Mouse (Mus musculus) frontal cortex, postnatal 10 days (tissue): ENCODE measurements around the gene Renbp.

Experiments
- DNase-seq, 2 experiments: peaks; one replicate each; pipeline ENCODE4 v3.0.0; 2022; ENCODE audit warnings: low spot score in 2 of 2, mixed read lengths in 1 of 2

The Renbp gene

DNA sequence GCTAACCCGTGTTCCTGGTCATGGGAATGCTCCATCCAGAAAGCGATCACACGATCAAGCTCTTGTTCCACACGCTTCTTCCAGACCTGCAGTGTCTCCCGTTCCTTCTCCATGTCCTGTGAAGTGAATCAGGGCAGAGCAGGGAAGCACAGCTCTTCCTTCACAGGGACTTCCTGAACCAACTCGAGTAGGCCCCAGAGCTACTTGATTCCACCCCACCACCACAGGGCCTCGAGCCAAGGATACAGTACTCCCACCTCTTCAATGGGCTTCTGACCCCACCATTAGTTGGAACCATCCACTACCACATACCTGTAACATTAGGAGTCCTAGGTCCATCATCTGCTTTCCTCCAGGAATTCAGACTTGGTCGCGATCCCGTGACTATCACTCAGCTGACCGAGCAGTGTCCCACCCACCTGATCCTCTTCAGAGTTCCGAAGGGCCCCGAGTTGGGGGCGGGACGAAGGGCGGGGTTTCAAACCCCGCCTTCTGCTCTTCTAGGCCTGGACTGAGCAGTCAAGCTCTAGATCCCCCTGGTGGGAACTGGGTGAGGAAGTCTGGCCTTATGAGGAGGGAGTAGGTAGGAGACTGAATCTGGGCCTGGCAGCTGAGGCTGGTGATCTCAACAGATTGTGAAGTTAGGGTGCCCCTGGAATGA lies at the start of gene Renbp:
Gene Renbp, minus strand, starts transcription at position 449 of the 661 bp plus-strand sequence.
- peak; percentile 31 to 33 for DNase-seq

DNA sequence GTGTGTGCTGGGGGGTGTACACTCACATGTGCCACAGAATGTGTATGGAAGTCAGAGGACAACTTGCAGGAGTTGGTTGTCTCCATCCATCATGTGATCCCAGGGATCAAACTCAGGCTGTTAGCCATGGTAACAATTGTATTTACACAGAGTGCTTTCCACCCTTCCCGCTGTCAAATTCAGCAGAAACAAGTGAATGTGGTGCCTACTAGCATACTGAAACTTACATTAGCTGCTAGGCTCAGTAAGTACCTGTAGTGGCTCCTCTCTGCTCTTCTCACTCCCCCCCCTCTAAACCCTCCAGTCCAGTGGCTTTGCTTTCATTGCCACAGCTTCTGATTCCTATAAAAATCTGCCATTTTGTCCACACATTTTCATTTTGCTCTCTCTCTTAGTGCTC lies 47.1 kb upstream of the Renbp start:
- no peak for DNase-seq

GRCm38 (mm10) chrX:73976283-73976682 lies 45.6 kb upstream of the Renbp start:
- DNase-seq = no peak

DNA sequence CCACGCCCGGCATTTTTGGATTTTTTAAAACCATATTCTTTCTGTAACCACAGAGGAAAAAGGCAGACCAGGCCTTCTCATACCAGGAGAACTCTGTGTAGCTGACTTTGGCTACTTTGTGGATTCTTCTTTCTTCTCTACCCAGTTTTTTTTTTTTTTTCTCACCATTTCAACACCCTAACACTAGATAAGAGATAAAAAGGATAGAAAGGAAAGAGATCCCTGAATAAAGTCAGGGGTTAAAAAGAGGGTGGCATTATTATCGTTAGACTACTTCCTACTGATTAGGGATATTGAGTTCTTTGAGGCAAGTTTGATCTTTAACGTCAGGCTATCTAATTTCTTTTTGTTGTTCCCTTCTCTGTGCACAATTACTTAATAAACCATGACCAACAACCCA lies 42.1 kb upstream of the Renbp start:
- no peak for DNase-seq

- DNase-seq = no peak
Observed at GRCm38 (mm10) chrX:73970781-73971180, 40.1 kb upstream of the Renbp start.

GRCm38 (mm10) chrX:73969729-73970128 lies 39.1 kb upstream of the Renbp start:
- DNase-seq = no peak

GRCm38 (mm10) chrX:73969167-73969566 lies 38.5 kb upstream of the Renbp start:
- no peak for DNase-seq

GRCm38 (mm10) chrX:73967177-73968075 lies 36.8 kb upstream of the Renbp start:
- DNase-seq = peak; percentile 83 to 87

GRCm38 (mm10) chrX:73966248-73967176 lies 35.9 kb upstream of the Renbp start, which contains the start of gene Hcfc1:
Hcfc1 (minus strand) TSS chrX:73966357.
- peak; percentile 82 to 84 for DNase-seq

- peak; percentile 59 to 68 for DNase-seq
Observed at GRCm38 (mm10) chrX:73965307-73965706, 34.7 kb upstream of the Renbp start.

DNA sequence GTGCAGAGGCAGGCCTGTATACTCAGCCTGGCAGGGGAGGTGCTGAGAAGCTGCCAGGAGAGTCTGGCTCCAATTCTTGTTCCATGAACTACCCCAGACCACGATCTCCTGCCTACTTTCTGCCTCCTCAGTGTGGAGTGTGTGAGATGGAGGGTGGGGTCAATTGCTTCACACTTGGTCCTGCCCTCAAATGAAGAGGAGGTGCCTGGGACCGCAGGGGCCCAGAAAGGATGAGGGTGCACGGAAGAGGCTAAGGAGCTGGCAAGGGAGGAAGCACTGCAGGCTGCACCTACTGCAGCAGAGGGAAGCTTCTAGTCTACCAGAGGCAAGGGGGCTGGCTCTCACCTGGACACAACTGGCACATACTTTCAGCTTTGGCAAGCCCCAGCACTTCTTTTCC lies 33.7 kb upstream of the Renbp start:
- DNase-seq = no peak

GRCm38 (mm10) chrX:73954988-73955387 lies 24.3 kb upstream of the Renbp start:
- DNase-seq = no peak

GRCm38 (mm10) chrX:73952603-73953002 lies 22.0 kb upstream of the Renbp start:
- no peak for DNase-seq

DNA sequence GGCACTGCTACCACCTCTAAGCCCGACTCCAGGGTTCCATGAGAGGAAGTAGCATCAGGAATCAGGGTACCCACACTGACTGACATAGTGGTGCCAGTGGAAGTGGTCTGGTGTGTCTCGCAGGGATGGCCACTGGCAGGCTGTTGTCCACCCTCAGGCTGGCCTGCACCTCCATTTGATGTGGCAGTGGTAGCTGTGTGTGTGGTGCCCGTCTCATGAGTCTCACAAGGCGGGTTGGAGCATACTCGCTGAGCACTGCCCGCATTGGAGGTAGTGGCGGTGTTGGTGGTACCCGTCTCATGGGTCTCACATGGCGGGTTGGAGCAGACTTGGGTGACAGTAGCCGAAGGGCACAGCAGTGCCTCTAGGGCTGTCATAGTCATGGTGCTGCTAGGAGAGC lies 18.7 kb upstream of the Renbp start:
- DNase-seq = no peak

GRCm38 (mm10) chrX:73948647-73949046 lies 18.0 kb upstream of the Renbp start:
- DNase-seq = no peak

GRCm38 (mm10) chrX:73946896-73947295 lies 16.2 kb upstream of the Renbp start:
- DNase-seq = no peak

DNA sequence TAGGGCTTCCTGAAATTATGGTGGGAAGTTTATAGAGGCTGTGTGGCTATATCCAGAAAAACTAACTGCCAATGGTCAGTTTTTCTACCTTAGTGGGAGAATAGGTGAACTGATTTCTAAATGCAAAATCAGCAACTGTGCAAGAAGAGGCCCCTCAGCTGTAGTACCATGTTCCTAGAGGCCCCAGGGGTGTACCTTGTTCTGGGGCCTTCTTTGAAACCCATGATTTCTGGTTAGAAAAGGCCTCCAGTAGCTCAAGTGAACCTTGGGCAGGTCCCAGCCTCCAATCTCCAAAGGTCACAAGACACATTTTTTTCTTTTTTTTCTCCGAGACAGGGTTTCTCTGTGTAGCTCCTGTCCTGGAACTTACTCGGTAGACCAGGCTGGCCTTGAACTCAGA lies 11.6 kb upstream of the Renbp start:
- DNase-seq = no peak

GRCm38 (mm10) chrX:73941860-73942259 lies 11.2 kb upstream of the Renbp start:
- DNase-seq = no peak

DNA sequence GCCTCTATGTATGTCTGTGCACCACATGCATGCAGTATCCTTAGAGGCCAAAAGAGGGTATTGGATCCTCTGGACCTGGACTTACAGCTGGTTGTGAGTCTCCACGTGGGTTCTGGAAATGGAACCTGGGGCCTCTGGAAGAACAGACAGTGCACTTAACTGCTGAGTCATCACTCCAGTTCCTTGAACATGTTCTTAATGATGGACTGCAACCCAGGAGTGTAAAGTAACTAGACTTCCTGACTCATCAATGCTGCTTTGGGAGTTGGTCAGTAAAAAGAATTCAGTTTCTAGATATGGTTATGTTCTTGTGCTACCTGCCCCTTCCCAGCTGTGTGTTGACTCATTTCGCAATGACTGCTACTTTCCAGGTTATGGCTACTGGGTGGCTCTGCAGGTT lies 1.2 kb upstream of the Renbp start:
- DNase-seq = no peak

- no peak for DNase-seq
Observed at GRCm38 (mm10) chrX:73922550-73922882, 8.1 kb downstream of the Renbp start.

DNA sequence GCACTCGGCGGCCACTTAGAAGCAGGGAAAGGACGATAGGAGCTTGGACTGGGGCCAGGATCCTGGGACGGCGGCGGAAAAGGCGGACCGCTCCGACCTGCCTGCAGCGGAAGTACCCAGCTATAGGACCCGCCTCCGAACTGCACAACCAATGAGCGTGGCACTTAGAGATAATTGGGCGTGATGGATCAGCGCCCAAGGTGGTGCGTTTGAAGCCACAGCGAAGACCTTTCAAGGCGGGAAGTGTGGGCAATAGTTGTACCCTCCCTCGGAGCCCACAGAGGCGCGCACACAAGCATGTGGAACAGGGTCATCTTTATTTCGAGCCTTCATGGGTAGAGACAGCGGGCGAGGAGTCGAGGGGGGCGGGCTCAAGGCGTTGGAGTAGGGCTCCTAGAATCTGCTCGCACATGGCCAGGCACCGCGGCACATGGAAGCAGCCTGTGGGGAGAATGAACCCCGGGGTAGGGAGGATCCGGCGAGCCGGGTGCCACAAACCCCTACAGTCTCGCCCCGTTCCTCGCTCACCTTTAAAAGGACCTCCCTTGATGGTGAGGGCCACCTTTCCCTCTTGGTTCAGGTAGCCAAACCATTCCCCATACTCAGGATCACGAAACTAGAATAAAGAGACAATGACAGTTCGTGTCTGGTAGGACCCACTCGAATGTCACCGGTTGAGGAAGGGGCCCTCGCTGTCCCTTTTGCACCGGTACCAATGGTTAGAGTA lies 8.7 kb downstream of the Renbp start, which contains the start of the genes Arhgap4 and Naa10:
Gene Arhgap4, minus strand, starts transcription at position 48 of the 727 bp plus-strand sequence.
Gene Naa10, minus strand, starts transcription at position 122 of the 727 bp plus-strand sequence.
- peak; percentile 81 to 85 for DNase-seq
